Comparison of ENCODE assay signal across 1 mouse cellular context in the genomic region with DNA sequence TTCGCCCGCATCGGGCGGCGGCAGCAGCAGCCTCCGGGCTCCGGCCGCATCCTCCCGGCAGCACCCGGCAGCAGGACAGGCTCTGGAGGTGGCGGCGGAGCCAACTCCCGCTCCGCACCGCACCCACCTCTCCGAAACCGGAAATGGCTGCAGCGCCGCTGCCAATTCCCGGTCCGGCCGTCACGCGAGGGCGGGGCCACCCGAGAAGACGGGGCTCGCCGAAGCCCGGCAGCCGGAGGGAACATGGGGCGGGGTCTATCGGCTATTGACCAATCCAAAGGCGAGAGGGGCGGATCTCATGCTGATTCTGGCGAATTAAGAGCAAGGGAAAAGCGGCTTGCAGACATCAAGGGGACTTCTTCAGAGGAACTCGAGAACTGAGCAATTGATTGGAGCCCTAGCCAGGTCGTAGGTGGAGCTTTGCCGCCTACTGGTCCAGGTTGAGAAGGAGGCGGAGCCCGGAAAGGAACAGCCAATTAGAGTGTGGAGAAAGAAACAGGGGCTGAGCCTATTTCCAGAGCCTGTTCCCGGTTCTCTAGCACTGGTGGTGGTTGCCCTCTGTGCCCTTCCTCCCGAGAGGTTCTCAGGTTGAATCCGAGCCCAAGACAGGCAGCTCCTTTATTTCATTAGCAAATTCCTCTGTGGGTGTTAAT.
TF ChIP-seq lines count a peak whose summit lies in the region.

A gene (minus strand): TSS at position 234 of the 653 bp plus-strand sequence.

TF ChIP-seq in CH12.LX, 34 proteins besides CTCF, POLR2A, EP300 and RAD21 (continued from another document):
- TF ChIP-seq MAFK (IDR thresholded peaks at IDR 0.05; ENCODE audit: insufficient replicate concordance, low read length) (no peak), USF2 (conservative IDR thresholded peaks at IDR 0.05; ENCODE audit: low read depth, low read length) (no peak), NRF1 (IDR thresholded peaks at IDR 0.05; ENCODE audit: low read depth, low read length) (peak; percentile 16; the same call in 1 of the 2 replicates), IRF4 (IDR thresholded peaks at IDR 0.05; ENCODE audit: low read depth, low read length) (peak; percentile 58), KAT2A (IDR thresholded peaks at IDR 0.05; ENCODE audit: insufficient replicate concordance, low read length) (peak; percentile 40; the same call in 1 of the 2 replicates), ELF1 (IDR thresholded peaks at IDR 0.05; ENCODE audit: low read depth, low read length) (peak; percentile 88), NELFE (IDR thresholded peaks at IDR 0.05; ENCODE audit: low read depth, low read length) (peak; percentile 84)
